Mouse (Mus musculus) CH12.LX (cell line): ENCODE data around the gene Rbm47. TPM values are rescaled to one million over a fixed set of nuclear protein-coding genes. Genes with fewer than 3 reads are reported as not detected.
A peak's percentile ranks its signal among the peaks of the same experiment; 100 is the strongest.

Source experiments
- DNase-seq: peaks from one replicate; pipeline ENCODE4 v3.0.0-alpha.2; 2013; ENCODE audit errors: extremely low read depth
- H3K27ac ChIP-seq: 2 replicates; pipeline ENCODE4 v1.5.1; 2012; ENCODE audit warnings: low read depth, mild to moderate bottlenecking, control low read depth, moderate library complexity; ENCODE audit not compliant: insufficient read depth
- H3K27me3 ChIP-seq: replicated peaks from 2 replicates; pipeline ENCODE3; 2012; ENCODE audit warnings: inconsistent platforms
- H3K36me3 ChIP-seq, 2 experiments: replicated peaks in 1 of 2; 2 replicates each; pipeline versions ENCODE3 to v1.6.1; 2012; ENCODE audit warnings: inconsistent platforms in 1 of 2, low read length in 1 of 2, mild to moderate bottlenecking in 1 of 2, mixed read lengths in 1 of 2, moderate library complexity in 1 of 2; ENCODE audit not compliant: control insufficient read depth in 1 of 2, insufficient read depth in 1 of 2
- H3K4me1 ChIP-seq, 2 experiments: 2 replicates each; pipeline ENCODE4 v1.6.1; 2012; ENCODE audit warnings: inconsistent platforms in 1 of 2, moderate library complexity in 1 of 2; ENCODE audit not compliant: insufficient read depth in 2 of 2, control insufficient read depth in 1 of 2
- H3K4me2 ChIP-seq: 2 replicates; pipeline ENCODE4 v1.6.1; 2012; ENCODE audit warnings: low read depth, mild to moderate bottlenecking, control low read depth; ENCODE audit not compliant: poor library complexity, insufficient read depth, severe bottlenecking
- H3K4me3 ChIP-seq, 3 experiments: fragments of 150-350 bp in 1 of 3; sonication (generic) in 1 of 3; replicated peaks in 1 of 3; 2 replicates each; pipeline versions ENCODE3 to v1.5.1; 2011 to 2012; ENCODE audit warnings: low read depth in 2 of 3, low read length in 2 of 3, mild to moderate bottlenecking in 2 of 3, moderate library complexity in 2 of 3, control low read depth in 1 of 3, improper control_type of control experiment in 1 of 3, inconsistent platforms in 1 of 3, mixed read lengths in 1 of 3; ENCODE audit not compliant: poor library complexity in 1 of 3
- H3K79me2 ChIP-seq: replicated peaks from 2 replicates; pipeline ENCODE4 v1.6.1; 2012; ENCODE audit warnings: mild to moderate bottlenecking, moderate library complexity; ENCODE audit not compliant: control insufficient read depth, poor library complexity, insufficient read depth, severe bottlenecking; ENCODE audit errors: extremely low read depth
- H3K9ac ChIP-seq: 2 replicates; pipeline ENCODE4 v1.6.1; 2012; ENCODE audit warnings: low read depth, mild to moderate bottlenecking, control low read depth, moderate library complexity; ENCODE audit not compliant: insufficient read depth
- H3K9me3 ChIP-seq: replicated peaks from 2 replicates; pipeline ENCODE3; 2012; ENCODE audit warnings: low read length, inconsistent platforms, mixed read lengths
- CHD1 ChIP-seq: IDR thresholded peaks from 2 replicates; pipeline ENCODE4 v1.6.1; 2012; ENCODE audit warnings: low read depth, low read length, improper control_type of control experiment, inconsistent platforms
- CHD2 ChIP-seq: IDR thresholded peaks from 2 replicates; pipeline ENCODE4 v1.6.1; 2011; ENCODE audit warnings: low read length, improper control_type of control experiment
- CTCF ChIP-seq, 2 experiments: IDR thresholded peaks in 1 of 2; conservative IDR thresholded peaks in 1 of 2; 2 replicates each; pipeline ENCODE4 v1.5.1; 2011 to 2012; ENCODE audit warnings: low read depth in 2 of 2, low read length in 2 of 2, improper control_type of control experiment in 1 of 2, inconsistent platforms in 1 of 2, mild to moderate bottlenecking in 1 of 2, moderate library complexity in 1 of 2
- E2F4 ChIP-seq: IDR thresholded peaks from 2 replicates; pipeline ENCODE4 v1.6.1; 2011; ENCODE audit warnings: low read depth, low read length, improper control_type of control experiment; ENCODE audit not compliant: insufficient replicate concordance
- ETS1 ChIP-seq: conservative IDR thresholded peaks from 2 replicates; pipeline ENCODE4 v1.6.1; 2012; ENCODE audit warnings: low read depth, mild to moderate bottlenecking, inconsistent platforms, low read length, improper control_type of control experiment, moderate library complexity
- HCFC1 ChIP-seq: IDR thresholded peaks from 2 replicates; pipeline ENCODE4 v1.6.1; 2012; ENCODE audit warnings: low read depth, mild to moderate bottlenecking, inconsistent platforms, low read length, improper control_type of control experiment
- MAX ChIP-seq: IDR thresholded peaks from 2 replicates; pipeline ENCODE4 v1.6.1; 2011; ENCODE audit warnings: low read length, improper control_type of control experiment
- MAZ ChIP-seq: IDR thresholded peaks from 2 replicates; pipeline ENCODE4 v1.6.1; 2012; ENCODE audit warnings: low read depth, mild to moderate bottlenecking, inconsistent platforms, low read length, improper control_type of control experiment, moderate library complexity
- MEF2A ChIP-seq: IDR thresholded peaks from 2 replicates; pipeline ENCODE4 v1.6.1; 2014; ENCODE audit warnings: low read depth, mild to moderate bottlenecking, inconsistent platforms, low read length, improper control_type of control experiment, borderline replicate concordance
- MXI1 ChIP-seq: IDR thresholded peaks from 2 replicates; pipeline ENCODE4 v1.6.1; 2011; ENCODE audit warnings: mild to moderate bottlenecking, low read depth, low read length, improper control_type of control experiment
- TCF12 ChIP-seq: IDR thresholded peaks from 2 replicates; pipeline ENCODE4 v1.6.1; 2014; ENCODE audit warnings: low read depth, mild to moderate bottlenecking, inconsistent platforms, low read length, improper control_type of control experiment
- USF1 ChIP-seq: IDR thresholded peaks from 2 replicates; pipeline ENCODE4 v1.6.1; 2014; ENCODE audit warnings: low read depth, mild to moderate bottlenecking, inconsistent platforms, low read length, improper control_type of control experiment
- USF2 ChIP-seq: conservative IDR thresholded peaks from 2 replicates; pipeline ENCODE4 v1.6.1; 2011; ENCODE audit warnings: low read depth, low read length, improper control_type of control experiment
- ZC3H11A ChIP-seq: IDR thresholded peaks from 2 replicates; pipeline ENCODE4 v1.6.1; 2012; ENCODE audit warnings: low read depth, mild to moderate bottlenecking, inconsistent platforms, low read length, improper control_type of control experiment
- ZKSCAN1 ChIP-seq: IDR thresholded peaks from 2 replicates; pipeline ENCODE4 v1.6.1; 2012; ENCODE audit warnings: low read depth, inconsistent platforms, low read length, improper control_type of control experiment, borderline replicate concordance
- dilution Hi-C: fragments of 300-500 bp; cut with MboI; formaldehyde crosslinking; loops from 2 replicates; pipeline ENCODE4 v1.14.3; 2020; ENCODE audit warnings: low sequenced_read_pairs; ENCODE audit not compliant: extremely low pct_unique_long_range_greater_than_20kb, extremely low pct_ligation_motif_present
- in situ Hi-C: fragments of 300-500 bp; cut with MboI; formaldehyde crosslinking; loops from 3 replicates; pipeline ENCODE4 v1.14.3; 2019; ENCODE audit warnings: low sequenced_read_pairs, low pct_ligation_motif_present, low pct_unique_long_range_greater_than_20kb, mixed read lengths
- polyA plus RNA-seq: library from polyadenylated mRNA; unstranded; fragments of >175 nt; gene quantifications from 2 replicates; pipeline ENCODE4 v1.2.1, GENCODE M21; 2012; ENCODE audit warnings: low read depth; ENCODE audit not compliant: insufficient read length
- total RNA-seq, 2 experiments: library from RNA; depleted of rRNA; stranded (reverse); fragments of 300-350 nt in 1 of 2; fragments of >200 nt in 1 of 2; gene quantifications; 2 replicates each; pipeline ENCODE4 v1.2.3; 2012 to 2014

Rbm47 gene
- total and polyA plus RNA-seq, 3 experiments: 0.08 to 9.2 (median 1.1) TPM

- H3K9ac ChIP-seq: no peak overlapping the region
- H3K4me2 ChIP-seq: no peak overlapping the region
- no peaks in the 10 kb centered on the region; the same call in 1 of the 2 replicates for H3K79me2 ChIP-seq
- in situ Hi-C loops (no loop called here), dilution Hi-C loops (no loop called here)
- no peak overlapping the region for H3K27ac ChIP-seq
- no peak overlapping the region for H3K4me3 ChIP-seq
- no peaks in the 10 kb centered on the region for H3K9me3 ChIP-seq
- H3K27me3 ChIP-seq: no peaks in the 10 kb centered on the region
- TF ChIP-seq TCF12 (no peak), ETS1 (no peak), CHD2 (no peak), USF2 (no peak), ZC3H11A (no peak), USF1 (no peak), CHD1 (no peak), HCFC1 (no peak), ZKSCAN1 (no peak), MXI1 (no peak), MAX (no peak)
- peaks cover 7 to 8% of the 10 kb centered on the region in 2 experiments for H3K4me1 ChIP-seq
- DNase-seq: no peak
- peaks cover 0 to 10% of the 10 kb centered on the region in 2 experiments for H3K36me3 ChIP-seq
Measured at GRCm38 (mm10) chr5:66095166-66095565, 77.8 kb downstream of the Rbm47 start.

- H3K4me1 ChIP-seq: peaks cover 21 to 42% of the 10 kb centered on the region in 2 experiments
- H3K9ac ChIP-seq: peak overlapping the region; percentile 4; the same call in 1 of the 2 replicates
- DNase-seq: no peak
- H3K36me3 ChIP-seq: peaks cover 0 to 6% of the 10 kb centered on the region in 2 experiments
- no peaks in the 10 kb centered on the region for H3K27me3 ChIP-seq
- H3K4me2 ChIP-seq: no peak overlapping the region
- dilution Hi-C loops (no loop called here), in situ Hi-C loops (no loop called here)
- no peak overlapping the region for H3K4me3 ChIP-seq
- H3K9me3 ChIP-seq: no peaks in the 10 kb centered on the region
- H3K79me2 ChIP-seq: peaks cover 7% of the 10 kb centered on the region; the same call in 1 of the 2 replicates
- peak overlapping the region; percentile 23 for H3K27ac ChIP-seq
- no peak for TF ChIP-seq CTCF (conservative IDR thresholded peaks at IDR 0.05 in 1 of 2, IDR thresholded peaks at IDR 0.05 in 1 of 2; ENCODE audit: low read depth in 2 of 2, low read length in 2 of 2)
Measured at GRCm38 (mm10) chr5:66090037-66090436, 82.9 kb downstream of the Rbm47 start.

- Histone ChIP-seq H3K4me3 (no peak overlapping the region), H3K9me3 (no peaks in the 10 kb centered on the region), H3K27ac (peak overlapping the region; percentile 23; the same call in 1 of the 2 replicates), H3K9ac (peak overlapping the region; percentile 4; the same call in 1 of the 2 replicates), H3K4me2 (no peak overlapping the region), H3K36me3 (peaks cover 0 to 6% of the 10 kb centered on the region in 2 experiments), H3K4me1 (peaks cover 21 to 46% of the 10 kb centered on the region in 2 experiments), H3K27me3 (no peaks in the 10 kb centered on the region), H3K79me2 (peaks cover 8% of the 10 kb centered on the region; the same call in 1 of the 2 replicates)
- dilution Hi-C loops (no loop called here), in situ Hi-C loops (no loop called here)
- DNase-seq: no peak
- TF ChIP-seq MEF2A (no peak), CTCF (conservative IDR thresholded peaks at IDR 0.05 in 1 of 2, IDR thresholded peaks at IDR 0.05 in 1 of 2; ENCODE audit: low read depth in 2 of 2, low read length in 2 of 2) (no peak), MAZ (no peak), E2F4 (no peak)
Measured at GRCm38 (mm10) chr5:66089600-66089999, 83.3 kb downstream of the Rbm47 start.
